Mouse (Mus musculus): ENCODE results near the gene Fam110c.
A peak's percentile ranks its signal among the peaks of the same experiment; 100 is the strongest.

The Fam110c gene

DNA sequence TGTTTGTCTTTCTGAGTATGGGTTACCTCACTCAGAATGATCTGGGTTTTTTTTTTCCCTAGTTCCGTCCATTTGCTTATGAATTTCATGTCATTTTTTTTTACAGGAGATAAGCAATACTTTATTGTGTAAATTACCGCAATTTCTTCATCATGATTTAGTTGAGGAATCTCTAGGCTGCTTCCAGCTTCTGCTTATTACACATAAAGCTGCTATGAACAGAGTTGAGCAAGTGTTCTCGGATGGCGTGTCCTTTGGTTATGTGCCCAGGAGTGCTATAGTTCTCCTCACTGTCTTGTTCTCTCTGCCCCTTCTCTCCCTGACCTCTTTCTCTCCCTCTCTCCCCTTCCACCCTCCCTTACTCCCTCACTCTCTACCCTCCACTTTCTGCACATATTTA is 28.2 kb downstream of the Fam110c start:
- DNase-seq (ENCODE audit: low spot score in 2 of 2), result no peak

DNA sequence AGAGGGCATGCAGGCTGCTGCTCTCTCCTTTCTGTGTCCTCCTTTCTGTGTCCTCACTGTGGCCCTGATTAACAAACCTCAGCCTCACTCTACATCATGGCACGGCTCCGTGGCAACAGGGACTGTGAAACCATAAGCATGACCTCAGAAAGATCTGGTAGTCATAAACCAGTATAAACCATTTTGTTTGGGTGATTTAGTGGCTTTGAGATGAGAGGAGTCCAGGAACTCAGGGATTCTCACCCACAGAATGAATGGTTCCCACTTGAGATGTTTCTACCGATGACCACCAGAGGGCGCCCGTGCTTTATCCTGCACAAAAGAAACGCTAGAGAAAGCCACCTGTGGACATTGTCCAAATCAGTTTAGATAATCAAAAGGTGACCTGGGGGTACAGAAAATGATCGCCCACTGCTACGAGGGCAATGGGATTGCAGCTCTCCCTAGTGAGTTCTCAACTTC is 42.4 kb downstream of the Fam110c start:
- DNase-seq (ENCODE audit: low spot score in 2 of 2), result peak in 1 of 2 experiments; percentile 46

DNA sequence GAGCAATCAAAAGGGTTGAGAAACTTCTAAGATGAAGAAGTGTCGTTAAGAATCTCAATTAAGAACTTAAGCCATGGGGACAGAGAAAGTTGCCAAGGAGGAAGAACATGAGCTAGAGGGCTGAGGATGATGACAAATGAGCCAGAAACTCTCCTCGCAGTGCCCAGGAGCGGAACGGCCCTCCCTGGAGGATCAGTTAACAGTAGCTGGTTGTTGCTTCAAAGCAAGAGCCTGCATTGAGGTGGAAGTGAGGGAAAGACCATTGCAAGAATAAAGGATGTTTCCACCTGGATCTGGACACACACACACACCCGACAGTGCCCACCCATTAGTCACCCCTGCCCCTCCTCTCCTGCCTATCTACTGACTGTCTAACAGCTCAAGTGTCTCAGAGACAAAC is 46.9 kb downstream of the Fam110c start:
- no peak for DNase-seq (ENCODE audit: low spot score in 2 of 2)

DNA sequence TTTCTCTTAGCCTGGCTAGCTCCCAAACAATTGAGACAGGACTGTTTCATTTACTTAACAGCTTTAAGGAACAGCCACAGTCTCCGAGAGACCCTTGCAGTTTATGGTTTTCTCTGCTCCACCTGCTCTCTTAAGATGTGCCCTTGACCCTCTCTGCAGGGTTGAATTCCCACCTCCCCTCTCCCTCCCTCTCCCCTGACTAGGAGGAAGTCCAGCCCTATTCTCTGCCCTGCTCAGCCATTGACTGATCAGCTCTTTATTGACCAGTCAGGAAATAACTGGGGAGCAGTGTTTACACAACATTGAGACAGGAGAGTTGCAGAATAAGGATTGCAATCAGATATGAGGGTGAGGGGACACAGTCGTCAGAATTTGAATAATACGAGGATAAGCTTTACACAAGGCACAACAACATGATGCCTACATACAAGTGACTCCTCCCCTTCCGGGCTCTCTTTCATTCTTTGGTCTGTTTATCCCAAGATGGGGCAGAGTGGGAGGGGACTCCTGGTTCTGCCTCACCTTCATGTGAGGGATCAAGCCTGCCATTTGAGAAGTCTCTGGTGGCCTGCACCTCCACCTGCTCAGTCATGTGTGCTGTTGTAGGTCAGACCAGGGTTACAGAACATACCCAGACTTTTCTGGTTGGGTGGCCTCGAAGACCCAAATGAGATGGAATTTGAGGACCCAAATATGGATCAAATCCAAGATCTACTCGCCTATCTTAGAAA is 49.4 kb downstream of the Fam110c start:
- DNase-seq (ENCODE audit: low spot score in 2 of 2), result no peak

DNA sequence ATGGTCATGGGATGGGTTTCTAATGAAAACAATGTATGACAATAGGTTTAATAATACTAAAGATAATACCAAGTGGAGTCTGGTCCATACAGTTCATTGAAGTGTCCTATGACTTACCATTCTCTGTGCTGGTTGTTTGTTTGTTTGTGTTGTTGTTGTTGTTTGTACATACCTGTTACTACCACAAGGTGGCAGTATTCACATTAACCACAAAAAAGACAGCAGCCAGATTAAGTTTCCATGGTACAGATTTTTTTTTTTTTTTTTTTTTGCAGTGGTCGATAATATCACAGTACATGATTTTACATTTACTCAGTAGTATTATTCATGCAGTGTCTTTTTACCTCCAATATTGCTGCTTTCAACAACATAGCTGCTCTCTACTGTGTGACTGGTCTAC is 52.4 kb downstream of the Fam110c start:
- no peak for DNase-seq (ENCODE audit: low spot score in 2 of 2)

DNA sequence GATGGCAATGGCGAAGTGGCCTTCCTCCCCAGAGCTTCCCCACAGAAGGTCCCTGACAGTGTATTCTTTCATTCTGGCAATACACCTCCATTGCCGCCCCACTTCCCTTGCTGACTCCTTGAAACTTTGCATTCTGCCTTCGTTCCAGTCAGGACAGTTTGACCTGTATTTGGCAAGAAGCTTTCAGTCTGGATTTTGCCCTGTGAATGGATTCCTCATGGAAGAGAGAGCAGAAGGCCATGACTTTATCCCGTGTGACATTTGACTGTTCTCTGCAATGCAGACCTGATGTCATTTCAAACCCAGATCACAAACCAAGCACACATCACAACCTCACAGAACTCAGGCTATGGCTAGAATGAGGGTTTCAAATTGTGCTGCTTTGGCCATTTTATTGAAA is 55.9 kb downstream of the Fam110c start:
- no peak for DNase-seq (ENCODE audit: low spot score in 2 of 2)
